ENCODE assay signal across 8 mouse cellular contexts in genomic region chr11:69121741-69122335, GRCm38 (mm10). TPM values are rescaled to one million over a fixed set of nuclear protein-coding genes. Genes with fewer than 3 reads are reported as not detected.
A peak's percentile ranks its signal among the peaks of the same experiment; 100 is the strongest.
DNase-seq lines count a peak whose midpoint lies in the region; ATAC-seq and TF ChIP-seq lines count a peak whose summit lies in the region.

No protein-coding gene starts in this region.

- peak overlapping the region; percentile 90 for H3K4me2 ChIP-seq in heart, embryonic 12.5 days
- H3K4me2 ChIP-seq in hindbrain, embryonic 16.5 days (ENCODE audit: low read length), result peak overlapping the region; percentile 92
- peak overlapping the region; percentile 98 for H3K4me2 ChIP-seq in midbrain, postnatal 0 days (ENCODE audit: low read depth, low read length, poor library complexity, severe bottlenecking)

- ATAC-seq in heart, embryonic 12.5 days (ENCODE audit: insufficient number of reproducible peaks, low FRiP score), result no peak; the same call in 1 of the 2 replicates
- no peak for ATAC-seq in hindbrain, embryonic 16.5 days
- ATAC-seq in midbrain, postnatal 0 days (ENCODE audit: low FRiP score), result no peak

- peak overlapping the region; percentile 88 for H3K27ac ChIP-seq in heart, embryonic 12.5 days (ENCODE audit: poor library complexity, severe bottlenecking)
- peak overlapping the region; percentile 79 for H3K27ac ChIP-seq in hindbrain, embryonic 16.5 days (ENCODE audit: low read depth, low read length)
- peak overlapping the region; percentile 66 for H3K27ac ChIP-seq in midbrain, postnatal 0 days (ENCODE audit: low read depth, low read length)

- peaks cover 41% of the 10 kb centered on the region for H3K4me1 ChIP-seq in heart, embryonic 12.5 days (replicated peaks)
- H3K4me1 ChIP-seq in hindbrain, embryonic 16.5 days (ENCODE audit: control insufficient read depth, insufficient read depth, low read depth, low read length), result peaks cover 17% of the 10 kb centered on the region
- H3K4me1 ChIP-seq in midbrain, postnatal 0 days (ENCODE audit: insufficient read depth, low read length), result peaks cover 20% of the 10 kb centered on the region

- H3K79me2 ChIP-seq in C2C12 (ENCODE audit: control insufficient read depth, insufficient read depth), result no peaks in the 10 kb centered on the region

- peak overlapping the region; percentile 71 for H3K9ac ChIP-seq in heart, embryonic 12.5 days
- H3K9ac ChIP-seq in hindbrain, embryonic 16.5 days (ENCODE audit: low read depth, low read length), result peak overlapping the region; percentile 84
- H3K9ac ChIP-seq in midbrain, postnatal 0 days (replicated peaks; ENCODE audit: low read length, poor library complexity, severe bottlenecking), result peak overlapping the region; percentile 70

- DNase-seq in heart, postnatal 10 days, result no peak
- DNase-seq in brain, adult 2 months (ENCODE audit: low read depth, low spot score), result peak; percentile 47
- DNase-seq in midbrain, postnatal 0 days (ENCODE audit: low spot score), result peak; percentile 42
- DNase-seq in left cerebral cortex, adult 18-20 months (ENCODE audit: low spot score in 2 of 2), result no peak
- no peak for DNase-seq in frontal cortex, postnatal 36 days (ENCODE audit: low spot score in 2 of 2)

- H3K27me3 ChIP-seq in heart, embryonic 12.5 days (replicated peaks), result peaks cover 1% of the 10 kb centered on the region; the same call in 1 of the 2 replicates
- no peaks in the 10 kb centered on the region for H3K27me3 ChIP-seq in C2C12 (ENCODE audit: control insufficient read depth, insufficient read depth, insufficient read length)
- H3K27me3 ChIP-seq in hindbrain, embryonic 16.5 days (replicated peaks; ENCODE audit: control insufficient read depth, insufficient read depth, low read length), result no peaks in the 10 kb centered on the region
- H3K27me3 ChIP-seq in midbrain, postnatal 0 days (ENCODE audit: insufficient read depth, low read length), result peaks cover 4% of the 10 kb centered on the region; the same call in 1 of the 2 replicates

- no peak for TF ChIP-seq CTCF in C2C12 (IDR thresholded peaks at IDR 0.05; ENCODE audit: control insufficient read depth, insufficient read depth, insufficient read length)
- TF ChIP-seq CTCF in midbrain, postnatal 0 days (IDR thresholded peaks at IDR 0.05), result no peak

- no peaks in the 10 kb centered on the region for H3K79me3 ChIP-seq in C2C12 (ENCODE audit: low read depth)

- no peaks in the 10 kb centered on the region for H3K9me3 ChIP-seq in heart, embryonic 12.5 days (replicated peaks)
- H3K9me3 ChIP-seq in hindbrain, embryonic 16.5 days (ENCODE audit: control insufficient read depth, low read length), result no peaks in the 10 kb centered on the region
- H3K9me3 ChIP-seq in midbrain, postnatal 0 days (ENCODE audit: low read length), result no peaks in the 10 kb centered on the region

- H3K36me3 ChIP-seq in heart, embryonic 12.5 days, result no peaks in the 10 kb centered on the region
- H3K36me3 ChIP-seq in C2C12 (ENCODE audit: control insufficient read depth, insufficient read depth), result no peaks in the 10 kb centered on the region
- no peaks in the 10 kb centered on the region for H3K36me3 ChIP-seq in hindbrain, embryonic 16.5 days (ENCODE audit: control insufficient read depth, insufficient read depth, low read length)
- H3K36me3 ChIP-seq in midbrain, postnatal 0 days (ENCODE audit: insufficient read depth, low read length), result no peaks in the 10 kb centered on the region

- intact Hi-C loops in heart, postnatal 10 days (cut with DNase I), result loop anchor here (1.0 to 2.0 kb wide), 2 partner anchors 33 to 55 kb away; partner anchors contain the start of gene Vamp2

- WGBS in heart, embryonic 12.5 days, result 1% methylated on average over 31 of the region's 32 CpGs
- WGBS in hindbrain, embryonic 16.5 days, result under 1% methylated on average over 30 of the region's 32 CpGs
- WGBS in midbrain, postnatal 0 days, result under 1% methylated on average over 27 of the region's 32 CpGs

- peak overlapping the region; percentile 67 for H3K4me3 ChIP-seq in heart, embryonic 12.5 days
- peak overlapping the region; percentile 48 for H3K4me3 ChIP-seq in C2C12 (ENCODE audit: insufficient read depth, poor library complexity, severe bottlenecking)
- H3K4me3 ChIP-seq in hindbrain, embryonic 16.5 days (ENCODE audit: low read length), result peak overlapping the region; percentile 88
- peak overlapping the region; percentile 67 for H3K4me3 ChIP-seq in midbrain, postnatal 0 days (ENCODE audit: low read depth, low read length)

- peak overlapping the region; percentile 83 for H3ac ChIP-seq in C2C12 (ENCODE audit: control insufficient read depth, insufficient read length, low read depth)

TF ChIP-seq in C2C12, 6 proteins besides CTCF, POLR2A, EP300 and RAD21:
- no peak for TF ChIP-seq MYOG (IDR thresholded peaks at IDR 0.05; ENCODE audit: control insufficient read depth, extremely low read depth, insufficient read length)

RNA-seq across cellular contexts. Expression of gene 9130213A22Rik, which starts 0.6 kb away (rescaled TPM):
- 0.42 and 0.65 TPM in 2 replicates for polyA plus RNA-seq in heart, embryonic 12.5 days (2016; fragmentation: Nextera tagmentation; extraction: Ambion mirVana)
- total RNA-seq in heart, postnatal 10 days (2021), result under 1 TPM; 0.42 to 0.60 TPM
- 0.21 TPM for polyA plus RNA-seq in C2C12 (2012; fragmentation: generic; extraction: Trizol)
- polyA plus RNA-seq in hindbrain, embryonic 16.5 days (2015; fragmentation: Nextera tagmentation; extraction: Ambion mirVana), result 0.94 and 1.2 TPM in 2 replicates
- 1.0 and 1.6 TPM in 2 replicates for total RNA-seq in midbrain, postnatal 0 days (2014; rRNA removed)
- 1.2 and 1.4 TPM in 2 replicates for polyA plus RNA-seq in midbrain, postnatal 0 days (2015; fragmentation: Nextera tagmentation; extraction: Ambion mirVana)
- total RNA-seq in left cerebral cortex, adult 18-20 months (2021), result under 1 TPM; 0.53 to 0.98 TPM

RNA-seq across cellular contexts. Expression of gene Hes7, which starts 1.6 kb away (rescaled TPM):
- polyA plus RNA-seq in heart, embryonic 12.5 days (2016; fragmentation: Nextera tagmentation; extraction: Ambion mirVana), result 0.70 and 0.81 TPM in 2 replicates
- under 1 TPM; 0.17 to 0.34 TPM for total RNA-seq in heart, postnatal 10 days (2021)
- 0.06 TPM for polyA plus RNA-seq in C2C12 (2012; fragmentation: generic; extraction: Trizol)
- 1.4 and 1.8 TPM in 2 replicates for polyA plus RNA-seq in hindbrain, embryonic 16.5 days (2015; fragmentation: Nextera tagmentation; extraction: Ambion mirVana)
- 1.2 and 2.1 TPM in 2 replicates for total RNA-seq in midbrain, postnatal 0 days (2014; rRNA removed)
- polyA plus RNA-seq in midbrain, postnatal 0 days (2015; fragmentation: Nextera tagmentation; extraction: Ambion mirVana), result 1.7 and 2.0 TPM in 2 replicates
- total RNA-seq in left cerebral cortex, adult 18-20 months (2021), result under 1 TPM; 0.42 to 0.79 TPM

RNA-seq across cellular contexts. Expression of gene Aloxe3, which starts 3.9 kb away (rescaled TPM):
- 0.17 and 0.54 TPM in 2 replicates for polyA plus RNA-seq in heart, embryonic 12.5 days (2016; fragmentation: Nextera tagmentation; extraction: Ambion mirVana)
- total RNA-seq in heart, postnatal 10 days (2021), result not detected
- polyA plus RNA-seq in C2C12 (2012; fragmentation: generic; extraction: Trizol), result 0.14 TPM
- 8.1 and 8.5 TPM in 2 replicates for polyA plus RNA-seq in hindbrain, embryonic 16.5 days (2015; fragmentation: Nextera tagmentation; extraction: Ambion mirVana)
- 16.3 and 19.4 TPM in 2 replicates for total RNA-seq in midbrain, postnatal 0 days (2014; rRNA removed)
- 17.8 and 21.4 TPM in 2 replicates for polyA plus RNA-seq in midbrain, postnatal 0 days (2015; fragmentation: Nextera tagmentation; extraction: Ambion mirVana)
- 1 to 10 TPM; 4.4 to 6.8 TPM for total RNA-seq in left cerebral cortex, adult 18-20 months (2021)

RNA-seq across cellular contexts. Expression of gene Per1, which starts 26.8 kb away (rescaled TPM):
- 9.4 and 9.8 TPM in 2 replicates for polyA plus RNA-seq in heart, embryonic 12.5 days (2016; fragmentation: Nextera tagmentation; extraction: Ambion mirVana)
- total RNA-seq in heart, postnatal 10 days (2021), result 100 to 1,000 TPM in 1 of 2 experiments, 10 to 100 TPM in 1; 61.4 to 101 TPM
- 4.5 TPM for polyA plus RNA-seq in C2C12 (2012; fragmentation: generic; extraction: Trizol)
- polyA plus RNA-seq in hindbrain, embryonic 16.5 days (2015; fragmentation: Nextera tagmentation; extraction: Ambion mirVana), result 11.1 and 11.2 TPM in 2 replicates
- 28.5 and 47.1 TPM in 2 replicates for total RNA-seq in midbrain, postnatal 0 days (2014; rRNA removed)
- polyA plus RNA-seq in midbrain, postnatal 0 days (2015; fragmentation: Nextera tagmentation; extraction: Ambion mirVana), result 11.8 and 15.4 TPM in 2 replicates
- total RNA-seq in left cerebral cortex, adult 18-20 months (2021), result 100 to 1,000 TPM; 129 to 133 TPM

RNA-seq across cellular contexts. Expression of gene Vamp2, which starts 33.5 kb away (rescaled TPM):
- polyA plus RNA-seq in heart, embryonic 12.5 days (2016; fragmentation: Nextera tagmentation; extraction: Ambion mirVana), result 97.2 and 100 TPM in 2 replicates
- total RNA-seq in heart, postnatal 10 days (2021), result 10 to 100 TPM; 71.1 to 85.8 TPM
- 20.9 TPM for polyA plus RNA-seq in C2C12 (2012; fragmentation: generic; extraction: Trizol)
- 402 and 475 TPM in 2 replicates for polyA plus RNA-seq in hindbrain, embryonic 16.5 days (2015; fragmentation: Nextera tagmentation; extraction: Ambion mirVana)
- total RNA-seq in midbrain, postnatal 0 days (2014; rRNA removed), result 144 and 157 TPM in 2 replicates
- 591 and 600 TPM in 2 replicates for polyA plus RNA-seq in midbrain, postnatal 0 days (2015; fragmentation: Nextera tagmentation; extraction: Ambion mirVana)
- 1,000 to 10,000 TPM; 1,053 to 1,091 TPM for total RNA-seq in left cerebral cortex, adult 18-20 months (2021)

Comparison
In these comparisons a context has a peak if more than half of its experiments do, and no peak if none do; other contexts are left out.
1. DNase-seq: peak in brain, adult 2 months (single experiment) and midbrain, postnatal 0 days (single experiment); none in heart, postnatal 10 days (0 of 2), left cerebral cortex, adult 18-20 months (0 of 2) and frontal cortex, postnatal 36 days (0 of 2).
2. Peak in every context shown above with its lines, with median percentiles within 50 percentile points of each other: H3K27ac ChIP-seq, H3K4me2 ChIP-seq, H3K4me3 ChIP-seq and H3K9ac ChIP-seq.